Mouse (Mus musculus) liver, adult (tissue): ENCODE measurements around the gene Vps13c.

Source experiments
- GATA4 ChIP-seq: IDR thresholded peaks from 2 replicates; pipeline ENCODE4 v1.6.1; 2014; ENCODE audit warnings: mild to moderate bottlenecking, low read length; ENCODE audit not compliant: insufficient replicate concordance

Gene Vps13c

DNA sequence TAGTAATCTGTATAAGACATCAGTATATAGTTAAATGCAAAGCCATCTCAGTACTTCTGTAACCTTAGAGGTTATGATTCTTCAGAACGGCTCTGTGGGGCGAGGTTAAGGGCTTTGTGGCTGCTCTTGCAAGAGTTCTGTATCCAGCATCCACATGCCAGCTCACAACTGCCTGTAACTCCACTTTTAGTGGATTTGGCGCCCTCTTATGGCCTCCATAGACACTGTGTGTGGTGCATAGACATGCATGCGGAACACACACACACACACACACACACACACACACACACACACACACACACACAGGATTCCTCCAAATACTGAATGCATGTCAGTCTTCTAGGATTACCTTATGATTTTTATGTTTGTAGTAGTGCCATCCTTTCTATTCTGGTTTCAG is 11.0 kb downstream of the Vps13c start:
- TF ChIP-seq GATA4 = no peak

DNA sequence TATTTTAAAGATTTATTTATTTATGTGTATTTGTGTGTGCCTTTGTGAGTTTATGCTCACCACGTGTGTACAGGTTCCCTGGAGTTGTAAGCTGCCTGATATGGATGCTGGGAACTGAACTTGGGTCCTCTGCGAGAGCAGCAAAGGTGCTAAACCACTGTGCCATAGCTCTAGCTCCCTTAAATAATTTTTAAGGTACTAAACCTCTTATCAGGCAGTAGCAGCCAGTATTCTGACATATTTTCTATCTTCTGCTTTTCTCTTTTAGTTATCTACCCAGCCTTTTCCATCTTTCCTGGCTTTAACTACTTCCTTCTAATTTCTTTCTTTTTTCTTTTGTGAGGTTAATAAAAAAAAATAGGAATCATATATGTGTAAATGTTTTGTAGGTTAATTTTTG is 20.1 kb downstream of the Vps13c start:
- TF ChIP-seq GATA4 = no peak

DNA sequence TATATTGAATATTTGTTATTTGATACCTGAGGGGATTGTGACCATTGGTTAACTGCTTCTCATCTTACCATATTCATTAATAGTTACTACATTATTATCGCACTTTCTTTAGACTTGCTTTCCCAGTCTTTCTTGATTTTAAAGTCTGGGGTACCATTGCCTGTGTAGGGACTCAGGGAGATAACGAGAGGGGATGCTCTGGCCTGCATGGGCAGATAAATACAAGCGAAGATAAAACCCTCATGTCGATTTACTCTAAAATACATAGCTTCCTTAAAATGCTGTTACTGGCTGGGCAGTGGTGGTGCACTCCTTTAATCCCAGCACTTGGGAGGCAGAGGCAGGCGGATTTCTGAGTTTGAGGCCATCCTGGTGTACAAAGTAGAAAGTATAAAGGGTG is 23.1 kb downstream of the Vps13c start:
- TF ChIP-seq GATA4 = no peak

GRCm38 (mm10) chr9:67864011-67864410 is 23.8 kb downstream of the Vps13c start:
- no peak for TF ChIP-seq GATA4

DNA sequence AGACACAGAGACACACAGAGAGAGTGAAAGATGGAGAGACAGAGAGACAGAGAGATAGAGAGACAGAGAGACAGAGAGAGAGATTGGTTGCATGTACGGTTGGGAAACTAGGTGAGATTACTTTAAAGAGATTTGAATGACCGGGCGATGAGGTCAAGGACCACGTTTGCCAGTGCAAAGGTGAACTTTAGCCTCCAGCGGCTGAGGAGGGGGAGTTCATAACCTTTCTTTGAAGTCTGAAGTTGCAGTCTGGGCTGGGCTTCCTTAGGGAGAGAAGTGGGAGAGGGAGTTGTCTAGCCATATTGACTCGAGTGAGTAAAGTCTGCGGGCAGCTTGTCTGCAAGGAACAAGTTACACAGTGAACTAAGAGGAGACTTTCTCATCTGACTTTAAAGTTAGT is 25.2 kb downstream of the Vps13c start:
- TF ChIP-seq GATA4 = no peak

GRCm38 (mm10) chr9:67867411-67867810 is 27.2 kb downstream of the Vps13c start:
- no peak for TF ChIP-seq GATA4

- TF ChIP-seq GATA4 = no peak
Observed at GRCm38 (mm10) chr9:67869691-67870450, 29.7 kb downstream of the Vps13c start.

DNA sequence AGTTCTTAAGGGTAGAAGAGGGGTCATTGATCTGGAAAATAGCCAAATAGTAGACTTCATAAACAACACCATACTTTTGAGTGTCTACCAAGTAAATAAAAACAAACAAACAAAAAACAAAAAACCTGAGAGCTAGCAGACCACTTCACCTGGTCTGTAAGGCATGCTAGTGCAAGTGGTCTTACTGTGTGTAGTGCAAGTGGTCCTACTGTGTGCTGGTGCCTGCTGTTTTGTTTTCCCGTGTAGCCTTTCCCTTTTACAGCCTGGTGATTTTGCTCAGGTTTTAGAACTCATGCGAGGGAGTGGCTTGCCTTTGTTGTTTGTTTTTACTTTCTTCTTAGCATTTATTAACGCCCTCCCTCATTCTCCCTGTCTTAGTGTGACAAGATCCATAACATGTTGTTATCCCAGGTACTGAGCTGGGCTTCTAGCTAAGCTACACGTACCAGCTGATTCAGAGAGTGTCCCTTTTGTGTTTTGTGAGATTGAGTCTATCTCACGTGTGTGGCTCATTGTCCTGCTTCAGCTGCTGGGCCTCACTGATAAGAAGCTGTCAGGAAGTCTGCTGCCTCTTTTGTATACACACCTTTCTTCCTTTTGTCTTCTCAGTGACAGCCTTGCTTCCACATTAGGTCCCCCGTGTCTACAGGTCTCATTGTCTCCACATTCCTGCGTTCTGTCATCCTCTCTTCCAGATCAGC is 34.5 kb downstream of the Vps13c start:
- no peak for TF ChIP-seq GATA4

GRCm38 (mm10) chr9:67875337-67875736 is 35.1 kb downstream of the Vps13c start:
- no peak for TF ChIP-seq GATA4

- TF ChIP-seq GATA4 = no peak
Observed at GRCm38 (mm10) chr9:67877081-67877718, 37.0 kb downstream of the Vps13c start.

DNA sequence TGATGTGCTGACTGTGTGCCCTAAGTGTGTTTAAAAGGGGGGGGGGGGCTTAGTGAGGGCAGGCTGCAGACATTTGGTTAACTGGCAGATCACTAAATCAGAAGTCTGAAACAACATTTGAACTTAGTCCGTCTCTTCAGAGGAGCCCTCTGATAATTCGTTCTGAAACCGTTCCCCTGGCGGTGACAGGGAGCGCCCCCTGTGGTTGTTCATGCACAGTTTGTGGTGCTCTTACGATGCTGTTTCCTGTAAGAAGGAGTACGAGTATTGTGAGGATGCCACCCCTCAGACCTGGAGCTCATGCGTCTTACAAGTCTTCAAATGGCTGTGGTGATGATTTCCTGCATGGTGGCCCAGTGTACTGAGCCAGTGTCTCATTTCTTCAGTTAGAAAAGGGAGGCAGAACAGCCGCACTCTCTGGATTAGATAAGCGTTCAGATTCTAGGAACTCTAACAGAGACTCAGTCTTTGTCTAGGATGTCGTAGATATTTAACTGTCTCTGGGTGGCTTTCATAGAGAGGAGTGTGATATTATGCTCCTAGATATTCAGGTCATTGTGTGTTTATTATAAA is 38.1 kb downstream of the Vps13c start:
- TF ChIP-seq GATA4 = no peak

- no peak for TF ChIP-seq GATA4
Observed at GRCm38 (mm10) chr9:67883349-67883984, 43.3 kb downstream of the Vps13c start.

- no peak for TF ChIP-seq GATA4
Observed at GRCm38 (mm10) chr9:67884095-67884494, 43.9 kb downstream of the Vps13c start.

GRCm38 (mm10) chr9:67886981-67887720 is 47.0 kb downstream of the Vps13c start:
- TF ChIP-seq GATA4 = no peak

- TF ChIP-seq GATA4 = no peak
Observed at GRCm38 (mm10) chr9:67893474-67893873, 53.3 kb downstream of the Vps13c start.
